Mouse (Mus musculus): Measurements from ENCODE around the gene Gadd45b. TPM values are rescaled to one million over a fixed set of nuclear protein-coding genes. Genes with fewer than 3 reads are reported as not detected.

Gene Gadd45b
- total and polyA plus RNA-seq, 2 experiments from 2014 or later, result 22.3 to 26.8 TPM

DNA sequence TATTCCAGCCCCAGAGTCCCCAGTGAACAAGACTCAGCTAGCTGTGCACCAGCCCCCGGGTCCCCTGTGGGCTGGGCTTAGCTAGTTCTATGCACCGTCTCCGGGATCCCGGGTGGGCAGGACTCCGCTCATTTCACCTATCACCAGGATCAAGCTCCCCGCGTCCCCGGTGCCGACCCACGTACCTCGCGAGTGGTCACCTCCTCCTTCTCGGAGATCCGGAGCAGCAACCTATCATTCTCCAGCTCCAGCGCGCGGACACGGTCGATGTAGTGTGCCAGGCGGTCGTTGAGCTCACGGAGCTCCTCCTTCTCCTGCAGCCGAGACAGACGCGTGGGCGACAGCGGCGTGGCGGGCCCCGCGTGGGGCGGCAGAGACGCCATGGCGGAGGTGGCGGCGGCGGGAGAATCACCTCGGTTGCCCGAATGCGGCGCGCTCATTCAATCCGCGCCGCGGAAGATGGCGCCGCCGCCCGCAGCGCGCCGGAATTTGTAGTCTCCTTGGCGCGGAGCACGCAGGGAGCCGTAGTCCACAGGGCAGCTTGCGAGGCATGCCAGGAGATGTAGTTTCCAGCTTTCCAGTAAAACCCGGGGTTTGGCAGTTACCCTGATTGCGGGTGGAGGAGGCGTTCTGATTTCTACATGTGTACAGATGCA is 12.0 kb upstream of the Gadd45b start, which contains the start of gene Lmnb2:
TSS of gene Lmnb2 (minus strand) at position 467 of the 656 bp plus-strand sequence.
- no peak for TF ChIP-seq EP300 (IDR thresholded peaks at IDR 0.05; ENCODE audit: low read depth)
- no peak for TF ChIP-seq CTCF (IDR thresholded peaks at IDR 0.05; ENCODE audit: low read depth)
- DNase-seq (ENCODE audit: low spot score), result peak; percentile 67
- peak within 1 kb of the TSS; percentile 85 for H3K4me3 ChIP-seq (ENCODE audit: low read depth, low read length)
- H3K9me3 ChIP-seq (replicated peaks; ENCODE audit: control insufficient read depth, low read length), result no peaks in the 10 kb centered on the region
- peak within 1 kb of the TSS; percentile 54; the same call in 1 of the 2 replicates for H3K27ac ChIP-seq (ENCODE audit: low read depth)
- no peaks in the 10 kb centered on the region for H3K27me3 ChIP-seq (ENCODE audit: control insufficient read depth, insufficient read depth, low read length)
- peak within 1 kb of the TSS; percentile 89 for H3K4me2 ChIP-seq (ENCODE audit: low read depth, low read length)
- H3K9ac ChIP-seq (replicated peaks; ENCODE audit: low read depth, low read length), result peak within 1 kb of the TSS; percentile 71
- peak; percentile 43; the same call in 1 of the 2 replicates for ATAC-seq (ENCODE audit: insufficient read depth, low read depth)
- H3K4me1 ChIP-seq (ENCODE audit: control insufficient read depth, insufficient read depth), result peaks cover 20% of the 10 kb centered on the region
- WGBS, result under 1% methylated on average over 61 of the region's 61 CpGs
- H3K36me3 ChIP-seq (replicated peaks; ENCODE audit: control insufficient read depth, insufficient read depth, low read length), result no peaks in the 10 kb centered on the region

DNA sequence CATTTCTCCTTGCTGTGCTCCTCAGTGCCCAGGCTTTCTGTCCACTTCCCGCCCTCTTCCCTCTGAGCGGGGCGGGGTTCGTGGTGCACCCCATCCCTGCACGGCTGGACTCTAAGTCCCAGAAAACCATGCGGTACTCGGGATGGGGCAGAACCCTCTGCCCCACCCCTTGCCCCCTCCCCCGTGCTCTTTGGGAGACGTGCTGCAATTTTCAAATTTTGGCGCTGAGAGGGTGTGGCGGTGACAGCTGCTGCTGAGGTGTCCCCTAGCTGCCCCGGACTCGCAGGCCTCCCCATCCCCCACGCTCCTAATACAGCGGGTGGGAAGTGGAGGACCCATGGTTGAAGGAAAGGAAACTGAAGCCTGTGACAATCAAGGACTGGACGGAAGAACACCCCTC is 8.0 kb upstream of the Gadd45b start:
- WGBS, result 3% methylated on average over 16 of the region's 16 CpGs
- TF ChIP-seq EP300 (IDR thresholded peaks at IDR 0.05; ENCODE audit: low read depth) (no peak), CTCF (IDR thresholded peaks at IDR 0.05; ENCODE audit: low read depth) (no peak)
- H3K4me1 ChIP-seq (ENCODE audit: control insufficient read depth, insufficient read depth), result peaks cover 15% of the 10 kb centered on the region
- no peaks in the 10 kb centered on the region for H3K9me3 ChIP-seq (replicated peaks; ENCODE audit: control insufficient read depth, low read length)
- H3K9ac ChIP-seq (replicated peaks; ENCODE audit: low read depth, low read length), result peak overlapping the region; percentile 42
- ATAC-seq (ENCODE audit: insufficient read depth, low read depth) (peak; percentile 62), DNase-seq (ENCODE audit: low spot score) (peak; percentile 41)
- no peaks in the 10 kb centered on the region for H3K36me3 ChIP-seq (replicated peaks; ENCODE audit: control insufficient read depth, insufficient read depth, low read length)
- H3K27me3 ChIP-seq (ENCODE audit: control insufficient read depth, insufficient read depth, low read length), result no peaks in the 10 kb centered on the region
- H3K4me2 ChIP-seq (ENCODE audit: low read depth, low read length), result peak overlapping the region; percentile 58
- peak overlapping the region; percentile 42 for H3K4me3 ChIP-seq (ENCODE audit: low read depth, low read length)
- H3K27ac ChIP-seq (ENCODE audit: low read depth), result peak overlapping the region; percentile 21; the same call in 1 of the 2 replicates

DNA sequence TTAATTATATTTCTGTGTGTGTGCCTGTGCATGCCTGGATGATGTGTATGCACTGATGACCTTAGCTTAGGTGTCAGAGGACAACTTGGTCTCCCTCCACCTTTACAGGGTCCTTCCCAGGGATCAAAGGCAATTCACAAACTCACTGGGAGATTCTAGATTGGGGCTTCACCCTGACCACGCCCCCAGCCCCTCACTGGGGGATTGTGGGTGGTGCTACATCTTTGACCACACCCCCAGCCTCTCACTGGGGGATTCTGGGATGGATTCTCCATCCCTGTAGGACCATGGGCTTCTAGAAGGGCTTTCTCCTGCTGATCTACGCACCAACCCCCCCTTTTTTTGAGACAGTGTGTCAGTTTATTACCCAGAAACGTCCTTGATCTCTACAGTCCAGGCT is 4.4 kb upstream of the Gadd45b start:
- no peak for ATAC-seq (ENCODE audit: insufficient read depth, low read depth)
- TF ChIP-seq CTCF (IDR thresholded peaks at IDR 0.05; ENCODE audit: low read depth) (no peak), EP300 (IDR thresholded peaks at IDR 0.05; ENCODE audit: low read depth) (no peak)
- peaks cover 14% of the 10 kb centered on the region for H3K4me1 ChIP-seq (ENCODE audit: control insufficient read depth, insufficient read depth)

DNA sequence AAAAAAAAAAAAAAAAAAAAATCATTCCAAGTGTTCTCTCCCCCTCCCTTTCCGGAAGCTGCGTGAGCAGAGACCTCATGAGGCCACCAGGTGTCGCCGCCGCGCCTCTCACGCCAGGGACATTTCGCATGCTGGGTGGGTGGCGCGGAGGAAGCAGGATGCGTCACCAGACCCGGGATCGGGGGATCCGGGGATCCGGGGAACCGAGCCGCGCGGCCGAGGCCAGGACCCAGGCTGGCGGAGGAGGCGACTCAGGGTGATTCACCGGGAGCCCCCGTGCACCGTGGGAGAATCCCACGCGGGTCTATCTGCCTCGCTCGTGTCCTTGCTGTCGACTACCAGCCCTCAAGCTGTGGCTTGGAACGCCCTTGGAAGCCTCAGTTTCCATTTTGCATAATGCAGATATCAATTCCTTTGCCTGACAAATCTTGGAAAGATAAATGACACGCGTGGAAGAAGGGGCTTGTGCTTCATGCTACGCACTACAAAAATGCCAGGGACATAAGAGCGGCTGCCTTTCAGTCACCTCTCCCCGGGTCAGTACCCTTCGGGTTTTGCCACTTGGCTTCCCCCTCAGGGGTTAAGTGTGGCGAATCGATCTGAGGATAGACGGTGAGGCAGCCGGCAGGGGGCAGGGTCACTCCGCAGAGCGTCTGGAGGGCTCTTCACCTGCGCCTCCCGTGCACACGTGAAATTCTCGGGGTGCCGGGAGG is 1.1 kb upstream of the Gadd45b start:
- Histone ChIP-seq H3K4me1 (ENCODE audit: control insufficient read depth, insufficient read depth) (peaks cover 30% of the 10 kb centered on the region), H3K4me3 (ENCODE audit: low read depth, low read length) (peak overlapping the region; percentile 47), H3K36me3 (replicated peaks; ENCODE audit: control insufficient read depth, insufficient read depth, low read length) (no peaks in the 10 kb centered on the region), H3K27me3 (ENCODE audit: control insufficient read depth, insufficient read depth, low read length) (no peaks in the 10 kb centered on the region), H3K4me2 (ENCODE audit: low read depth, low read length) (peak overlapping the region; percentile 82), H3K9ac (replicated peaks; ENCODE audit: low read depth, low read length) (peak overlapping the region; percentile 54), H3K27ac (ENCODE audit: low read depth) (peak overlapping the region; percentile 90), H3K9me3 (replicated peaks; ENCODE audit: control insufficient read depth, low read length) (no peaks in the 10 kb centered on the region)
- DNase-seq (ENCODE audit: low spot score) (peak; percentile 92), ATAC-seq (ENCODE audit: insufficient read depth, low read depth) (peak; percentile 31)
- WGBS, result under 1% methylated on average over 48 of the region's 48 CpGs
- TF ChIP-seq CTCF (IDR thresholded peaks at IDR 0.05; ENCODE audit: low read depth) (peak; percentile 96), EP300 (IDR thresholded peaks at IDR 0.05; ENCODE audit: low read depth) (no peak; the same call in 1 of the 2 replicates)

More for the DNA sequence above, 4.4 kb upstream of the Gadd45b start:
- Histone ChIP-seq H3K36me3 (replicated peaks; ENCODE audit: control insufficient read depth, insufficient read depth, low read length) (no peaks in the 10 kb centered on the region), H3K4me3 (ENCODE audit: low read depth, low read length) (no peak overlapping the region), H3K9me3 (replicated peaks; ENCODE audit: control insufficient read depth, low read length) (no peaks in the 10 kb centered on the region), H3K27me3 (ENCODE audit: control insufficient read depth, insufficient read depth, low read length) (no peaks in the 10 kb centered on the region), H3K27ac (ENCODE audit: low read depth) (no peak overlapping the region), H3K4me2 (ENCODE audit: low read depth, low read length) (no peak overlapping the region), H3K9ac (replicated peaks; ENCODE audit: low read depth, low read length) (no peak overlapping the region)
- WGBS, result 36% methylated on average over 3 of the region's 3 CpGs
- no peak for DNase-seq (ENCODE audit: low spot score)

DNA sequence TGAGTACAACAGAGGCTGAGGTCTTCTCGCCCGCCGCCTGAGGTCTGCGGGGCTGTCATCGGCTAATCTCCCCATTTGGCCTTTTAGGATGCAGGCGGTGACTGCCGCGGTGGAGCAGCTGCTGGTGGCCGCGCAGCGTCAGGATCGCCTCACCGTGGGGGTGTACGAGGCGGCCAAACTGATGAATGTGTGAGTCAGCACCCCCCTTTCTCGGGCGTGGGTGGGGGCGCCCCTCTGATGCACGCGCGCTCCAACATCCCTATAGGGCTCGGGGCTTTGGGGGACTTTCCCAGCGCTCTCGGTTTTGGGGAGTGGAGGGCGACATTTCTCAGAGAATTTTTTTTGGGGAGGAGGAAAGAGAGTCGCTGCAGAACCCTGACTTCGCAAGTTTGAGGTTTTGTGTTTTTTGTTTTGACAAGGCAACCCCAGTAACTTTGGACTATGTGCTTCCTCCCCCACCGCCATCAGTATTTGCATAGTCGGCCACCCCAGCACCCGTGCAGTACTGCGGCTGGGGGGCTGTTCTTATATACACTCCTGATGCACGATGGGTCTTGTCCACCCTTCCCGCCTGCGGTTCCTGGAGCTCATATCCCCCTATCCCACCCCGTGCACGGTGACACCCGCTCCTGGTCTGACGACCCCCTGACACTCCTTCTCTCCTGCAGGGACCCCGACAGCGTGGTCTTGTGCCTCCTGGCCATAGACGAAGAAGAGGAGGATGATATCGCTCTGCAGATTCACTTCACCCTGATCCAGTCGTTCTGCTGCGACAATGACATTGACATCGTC is 684 bp downstream of the Gadd45b start:
- ATAC-seq (ENCODE audit: insufficient read depth, low read depth) (peak; percentile 16; the same call in 1 of the 2 replicates), DNase-seq (ENCODE audit: low spot score) (no peak)
- H3K4me2 ChIP-seq (ENCODE audit: low read depth, low read length), result peak overlapping the region; percentile 76
- peak overlapping the region; percentile 66 for H3K4me3 ChIP-seq (ENCODE audit: low read depth, low read length)
- TF ChIP-seq CTCF (IDR thresholded peaks at IDR 0.05; ENCODE audit: low read depth), result peak; percentile 1; the same call in 1 of the 2 replicates
- no peak for TF ChIP-seq EP300 (IDR thresholded peaks at IDR 0.05; ENCODE audit: low read depth)
- peak overlapping the region; percentile 79 for H3K9ac ChIP-seq (replicated peaks; ENCODE audit: low read depth, low read length)
- H3K27me3 ChIP-seq (ENCODE audit: control insufficient read depth, insufficient read depth, low read length), result no peaks in the 10 kb centered on the region
- WGBS, result under 1% methylated on average over 44 of the region's 45 CpGs
- H3K27ac ChIP-seq (ENCODE audit: low read depth), result peak overlapping the region; percentile 82
- no peaks in the 10 kb centered on the region for H3K36me3 ChIP-seq (replicated peaks; ENCODE audit: control insufficient read depth, insufficient read depth, low read length)
- peaks cover 32% of the 10 kb centered on the region for H3K4me1 ChIP-seq (ENCODE audit: control insufficient read depth, insufficient read depth)
- H3K9me3 ChIP-seq (replicated peaks; ENCODE audit: control insufficient read depth, low read length), result no peaks in the 10 kb centered on the region

All from heart, postnatal 0 days (tissue).